In genomic region chr2:11587996-11588395, GRCm38 (mm10) we compare ENCODE assay signal across 43 mouse cellular contexts. TPM values are rescaled to one million over a fixed set of nuclear protein-coding genes. Genes with fewer than 3 reads are reported as not detected.
DNase-seq lines count a peak whose midpoint lies in the region; ATAC-seq lines count a peak whose summit lies in the region.
"Had no signal": no experiment of that assay in that cellular context is flagged by ENCODE, and none has a peak within 500 bp of the region (broad histone marks: within the 10 kb centered on the region; RNA-seq: fewer than 3 reads in every experiment).

No protein-coding gene starts in this region.

- no peak overlapping the region for H3K4me2 ChIP-seq in liver, embryonic 16.5 days (ENCODE audit: low read depth, low read length)
- H3K4me2 ChIP-seq in liver, embryonic 12.5 days, result no peak overlapping the region
- H3K4me2 ChIP-seq: heart, embryonic 12.5 days; hindbrain, embryonic 15.5 days; kidney, embryonic 15.5 days; limb, embryonic 13.5 days; midbrain, embryonic 11.5 days had no signal

- no peak for DNase-seq in left cerebral cortex, adult 9 months (ENCODE audit: low spot score in 2 of 2)
- DNase-seq: adrenal gland, postnatal 25 days; B cell, adult 2 months; cerebellum, adult 2 months; cerebellum, postnatal 14 days; gastrocnemius, postnatal 10 days; kidney, adult 18-20 months; kidney, postnatal 25 days; lung, adult 18-20 months; thymus, postnatal 4 days had no signal

- H3K79me2 ChIP-seq in macrophage (ENCODE audit: inconsistent target), result no peaks in the 10 kb centered on the region

- H3K4me3 ChIP-seq in liver, embryonic 16.5 days (ENCODE audit: low read depth, low read length), result no peak overlapping the region
- no peak overlapping the region for H3K4me3 ChIP-seq in liver, embryonic 12.5 days
- H3K4me3 ChIP-seq in macrophage (ENCODE audit: inconsistent target), result no peak overlapping the region
- H3K4me3 ChIP-seq: erythroblast, embryonic 14.5 days; heart, embryonic 12.5 days; hindbrain, embryonic 10.5 days; hindbrain, embryonic 15.5 days; kidney, embryonic 15.5 days; left cerebral cortex, adult 2 months; limb, embryonic 13.5 days had no signal

- H3K27ac ChIP-seq in liver, embryonic 16.5 days (ENCODE audit: low read length), result no peak overlapping the region
- H3K27ac ChIP-seq in liver, embryonic 12.5 days, result no peak overlapping the region
- H3K27ac ChIP-seq in macrophage, result peak overlapping the region; percentile 89
- H3K27ac ChIP-seq: hindbrain, embryonic 10.5 days; hindbrain, embryonic 15.5 days; kidney, embryonic 15.5 days; left cerebral cortex, adult 2 months; limb, embryonic 13.5 days had no signal

- H3K36me3 ChIP-seq in liver, embryonic 16.5 days (ENCODE audit: control insufficient read depth, insufficient read depth), result peaks cover 39% of the 10 kb centered on the region
- peaks cover 96% of the 10 kb centered on the region for H3K36me3 ChIP-seq in liver, embryonic 12.5 days
- H3K36me3 ChIP-seq in macrophage (ENCODE audit: inconsistent target), result peaks cover 72% of the 10 kb centered on the region

- H3K4me1 ChIP-seq in liver, embryonic 16.5 days (ENCODE audit: control insufficient read depth, low read depth, low read length), result no peaks in the 10 kb centered on the region
- no peaks in the 10 kb centered on the region for H3K4me1 ChIP-seq in liver, embryonic 12.5 days
- H3K4me1 ChIP-seq: heart, embryonic 12.5 days; hindbrain, embryonic 10.5 days; hindbrain, embryonic 15.5 days; kidney, embryonic 15.5 days; limb, embryonic 13.5 days had no signal

- peak; percentile 43; the same call in 1 of the 2 replicates for ATAC-seq in liver, embryonic 16.5 days (ENCODE audit: low read depth)
- no peak for ATAC-seq in liver, embryonic 12.5 days
- ATAC-seq in activated CD4-positive, CD25-positive, alpha-beta regulatory T cell, adult 4 months, result peak; percentile 76
- no peak for ATAC-seq in frontal cortex, adult (ENCODE audit: low TSS enrichment)
- ATAC-seq: forebrain, embryonic 16.5 days; lung, postnatal 0 days; midbrain, embryonic 16.5 days; Patski had no signal

- H3K27me3 ChIP-seq in liver, embryonic 16.5 days (ENCODE audit: control insufficient read depth, insufficient read depth, low read depth, low read length), result no peaks in the 10 kb centered on the region
- H3K27me3 ChIP-seq in liver, embryonic 12.5 days (replicated peaks), result no peaks in the 10 kb centered on the region
- H3K27me3 ChIP-seq: heart, embryonic 12.5 days; hindbrain, embryonic 15.5 days; kidney, embryonic 15.5 days; limb, embryonic 13.5 days; Patski had no signal

- no peak overlapping the region for H3K9ac ChIP-seq in liver, embryonic 16.5 days (ENCODE audit: low read depth, low read length)
- no peak overlapping the region for H3K9ac ChIP-seq in liver, embryonic 12.5 days
- H3K9ac ChIP-seq: heart, embryonic 12.5 days; hindbrain, embryonic 15.5 days; kidney, embryonic 15.5 days; limb, embryonic 13.5 days had no signal

- no peaks in the 10 kb centered on the region for H3K9me3 ChIP-seq in liver, embryonic 16.5 days (replicated peaks; ENCODE audit: control insufficient read depth, low read length)
- H3K9me3 ChIP-seq in liver, embryonic 12.5 days (replicated peaks), result no peaks in the 10 kb centered on the region
- H3K9me3 ChIP-seq: heart, embryonic 12.5 days; hindbrain, embryonic 10.5 days; hindbrain, embryonic 15.5 days; kidney, embryonic 15.5 days; limb, embryonic 13.5 days had no signal

- WGBS in liver, embryonic 16.5 days (ENCODE audit: insufficient replicate concordance), result 67% methylated on average over 4 of the region's 4 CpGs
- whole genome bisulfite sequencing in liver, embryonic 12.5 days (ENCODE audit: insufficient replicate concordance), result 69% methylated on average over 4 of the region's 4 CpGs
- WGBS in macrophage (ENCODE audit: missing documents), result 52% methylated on average over 4 of the region's 4 CpGs

RNA-seq across cellular contexts. Expression of gene Rbm17, which starts 16.0 kb away (rescaled TPM):
- polyA plus RNA-seq in liver, embryonic 16.5 days (2015; fragmentation: Nextera tagmentation; extraction: Ambion mirVana), result 43.9 and 48.7 TPM in 2 replicates
- polyA plus RNA-seq in liver, embryonic 12.5 days (2016; fragmentation: Nextera tagmentation; extraction: Ambion mirVana), result 107 and 108 TPM in 2 replicates
- 10 to 100 TPM; 33.1 to 38.5 TPM for polyA plus RNA-seq in activated CD4-positive, CD25-positive, alpha-beta regulatory T cell, adult 4 months (2017; shearing (Covaris generic))
- 100 to 1,000 TPM in 18 of 26 experiments, 10 to 100 TPM in 8; 27.1 to 186 (median 125) TPM for total RNA-seq in macrophage (2018; cell fraction: chromatin; rRNA removed)
- 10 to 100 TPM; 59.7 to 86.9 (median 72.2) TPM for total RNA-seq in macrophage (2018; cell fraction: cytosol; rRNA removed)
- 100 to 1,000 TPM in 2 of 26 experiments, 10 to 100 TPM in 24; 32.3 to 112 (median 72.3) TPM for total RNA-seq in macrophage (2018; cell fraction: nucleus; rRNA removed)
- polyA plus RNA-seq in macrophage (2018), result 69.8 to 119 TPM (median 79.7 TPM) in 3 replicates

RNA-seq across cellular contexts. Expression of gene Pfkfb3, which starts 34.1 kb away (rescaled TPM):
- 5.8 and 6.1 TPM in 2 replicates for polyA plus RNA-seq in liver, embryonic 16.5 days (2015; fragmentation: Nextera tagmentation; extraction: Ambion mirVana)
- polyA plus RNA-seq in liver, embryonic 12.5 days (2016; fragmentation: Nextera tagmentation; extraction: Ambion mirVana), result 10.3 and 11.7 TPM in 2 replicates
- 10 to 100 TPM; 11.2 to 18.2 TPM for polyA plus RNA-seq in activated CD4-positive, CD25-positive, alpha-beta regulatory T cell, adult 4 months (2017; shearing (Covaris generic))
- 1,000 to 10,000 TPM in 2 of 26 experiments, 100 to 1,000 TPM in 24; 111 to 1,491 (median 237) TPM for total RNA-seq in macrophage (2018; cell fraction: chromatin; rRNA removed)
- 100 to 1,000 TPM in 2 of 26 experiments, 10 to 100 TPM in 24; 30.1 to 146 (median 53.5) TPM for total RNA-seq in macrophage (2018; cell fraction: cytosol; rRNA removed)
- total RNA-seq in macrophage (2018; cell fraction: nucleus; rRNA removed), result 100 to 1,000 TPM in 21 of 26 experiments, 10 to 100 TPM in 5; 72.7 to 734 (median 143) TPM
- 29.8 to 38.1 TPM (median 29.9 TPM) in 3 replicates for polyA plus RNA-seq in macrophage (2018)

RNA-seq across cellular contexts. Expression of gene Gm17490, which starts 38.1 kb away (rescaled TPM):
- polyA plus RNA-seq in liver, embryonic 16.5 days (2015; fragmentation: Nextera tagmentation; extraction: Ambion mirVana), result not detected in 2 replicates
- not detected in 2 replicates for polyA plus RNA-seq in liver, embryonic 12.5 days (2016; fragmentation: Nextera tagmentation; extraction: Ambion mirVana)
- not detected for polyA plus RNA-seq in activated CD4-positive, CD25-positive, alpha-beta regulatory T cell, adult 4 months (2017; shearing (Covaris generic))
- not detected for total RNA-seq in macrophage (2018; cell fraction: chromatin; rRNA removed)
- not detected for total RNA-seq in macrophage (2018; cell fraction: cytosol; rRNA removed)
- not detected for total RNA-seq in macrophage (2018; cell fraction: nucleus; rRNA removed)
- not detected in 3 replicates for polyA plus RNA-seq in macrophage (2018)
- total RNA-seq: adrenal gland, adult 18-20 months; adrenal gland, postnatal 25 days; gastrocnemius, postnatal 10 days; heart, adult 18-20 months; layer of hippocampus, adult 18-20 months; layer of hippocampus, postnatal 14 days; left cerebral cortex, adult 2 months; left cerebral cortex, postnatal 36 days; MEL had no signal
- polyA plus RNA-seq: brain, embryonic 14.5 days; cerebellum, adult 2 months; cortical plate, adult 2 months; embryonic facial prominence, embryonic 14.5 days; erythroblast, embryonic 14.5 days; forebrain, embryonic 11.5 days; forebrain, embryonic 16.5 days; heart, embryonic 12.5 days; heart, postnatal 0 days; hindbrain, embryonic 10.5 days; hindbrain, embryonic 15.5 days; intestine, embryonic 14.5 days; kidney, embryonic 15.5 days; limb, embryonic 13.5 days; lung, postnatal 0 days; midbrain, embryonic 11.5 days; midbrain, embryonic 16.5 days; neural tube, embryonic 14.5 days; Patski; stomach, embryonic 14.5 days; testis, adult 2 months; thymus, postnatal 0 days had no signal

RNA-seq across cellular contexts. Expression of gene Il2ra, which starts 54.6 kb away (rescaled TPM):
- not detected in 2 replicates for polyA plus RNA-seq in liver, embryonic 16.5 days (2015; fragmentation: Nextera tagmentation; extraction: Ambion mirVana)
- not detected in 2 replicates for polyA plus RNA-seq in liver, embryonic 12.5 days (2016; fragmentation: Nextera tagmentation; extraction: Ambion mirVana)
- polyA plus RNA-seq in activated CD4-positive, CD25-positive, alpha-beta regulatory T cell, adult 4 months (2017; shearing (Covaris generic)), result 100 to 1,000 TPM; 305 to 312 TPM
- 10 to 100 TPM in 1 of 26 experiments, 1 to 10 TPM in 6, under 1 TPM in 7, not detected in 12; 0.16 to 11.1 (median 1.2) TPM for total RNA-seq in macrophage (2018; cell fraction: chromatin; rRNA removed)
- total RNA-seq in macrophage (2018; cell fraction: cytosol; rRNA removed), result 1 to 10 TPM in 2 of 26 experiments, under 1 TPM in 24; 0.06 to 3.3 (median 0.41) TPM
- total RNA-seq in macrophage (2018; cell fraction: nucleus; rRNA removed), result 10 to 100 TPM in 2 of 26 experiments, 1 to 10 TPM in 13, under 1 TPM in 8, not detected in 3; 0.14 to 13.8 (median 1.5) TPM
- 0.05 to 0.33 TPM (median 0.06 TPM) in 3 replicates for polyA plus RNA-seq in macrophage (2018)
- total RNA-seq: MEL had no signal
- polyA plus RNA-seq: embryonic facial prominence, embryonic 14.5 days; forebrain, embryonic 11.5 days; forebrain, embryonic 16.5 days; heart, embryonic 12.5 days; heart, postnatal 0 days; hindbrain, embryonic 10.5 days; intestine, embryonic 14.5 days; kidney, embryonic 15.5 days; limb, embryonic 13.5 days; midbrain, embryonic 11.5 days; neural tube, embryonic 14.5 days; Patski; stomach, embryonic 14.5 days had no signal

Comparison
In these comparisons a context has a peak if more than half of its experiments do, and no peak if none do; other contexts are left out.
1. ATAC-seq: peak in liver, embryonic 16.5 days (single experiment) and activated CD4-positive, CD25-positive, alpha-beta regulatory T cell, adult 4 months (single experiment); none in liver, embryonic 12.5 days (single experiment) and frontal cortex, adult (single experiment).